Comparison of ENCODE assay signal across 27 mouse cellular contexts in the genomic region with DNA sequence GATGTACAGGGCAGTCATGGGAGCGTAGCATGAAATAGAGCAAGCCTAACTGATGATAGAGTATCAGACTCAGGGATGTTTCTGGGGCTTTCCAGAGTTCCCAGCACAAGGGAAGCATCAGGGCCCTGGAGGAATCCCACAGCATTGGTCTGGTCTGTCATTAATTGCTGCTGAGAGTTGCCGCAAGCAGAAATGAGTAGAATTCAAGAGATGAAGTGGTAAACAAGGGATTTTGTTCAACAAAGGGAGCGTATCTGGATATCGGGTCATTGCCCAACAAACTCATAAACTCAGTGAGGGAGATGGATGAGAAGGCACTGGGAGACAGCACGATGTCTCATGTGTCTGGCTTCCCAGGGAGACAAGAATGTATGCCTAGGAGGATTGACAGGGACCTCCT.
"Had no signal": no experiment of that assay in that cellular context is flagged by ENCODE, and none has a peak within 500 bp of the region (broad histone marks: within the 10 kb centered on the region; RNA-seq: fewer than 3 reads in every experiment).

No protein-coding gene starts in this region.

- H3K36me3 ChIP-seq: embryonic facial prominence, embryonic 10.5 days; embryonic facial prominence, embryonic 12.5 days; embryonic facial prominence, embryonic 13.5 days; embryonic facial prominence, embryonic 15.5 days; forebrain, embryonic 12.5 days; forebrain, embryonic 15.5 days had no signal

- H3K4me3 ChIP-seq: embryonic facial prominence, embryonic 10.5 days; embryonic facial prominence, embryonic 12.5 days; embryonic facial prominence, embryonic 13.5 days; embryonic facial prominence, embryonic 15.5 days; erythroblast, embryonic 14.5 days; forebrain, embryonic 12.5 days; forebrain, embryonic 13.5 days; forebrain, embryonic 15.5 days; gastrocnemius, adult 2 months; heart, adult 2 months had no signal

- H3K4me1 ChIP-seq: embryonic facial prominence, embryonic 12.5 days; forebrain, embryonic 12.5 days; forebrain, embryonic 13.5 days; forebrain, embryonic 15.5 days had no signal

- DNase-seq: cerebellum, adult 2 months; cerebellum, adult 8-10 months; cerebellum, adult 9-10 months; cerebellum, adult 9-11 months; cerebellum, postnatal 10 days; cerebellum, postnatal 14 days; cerebellum, postnatal 25 days; cerebellum, postnatal 36 days; embryo, embryonic 11 days; forebrain, postnatal 0 days; gastrocnemius, adult 2 months; gastrocnemius, postnatal 10 days; gastrocnemius, postnatal 14 days; gastrocnemius, postnatal 25 days; gastrocnemius, postnatal 36 days; heart, adult 11 months; heart, adult 2 months had no signal

- H3K27ac ChIP-seq: embryonic facial prominence, embryonic 10.5 days; embryonic facial prominence, embryonic 12.5 days; embryonic facial prominence, embryonic 13.5 days; embryonic facial prominence, embryonic 15.5 days; forebrain, embryonic 12.5 days; forebrain, embryonic 13.5 days; forebrain, embryonic 15.5 days; gastrocnemius, adult 2 months; heart, adult 2 months had no signal

- ATAC-seq: forebrain, embryonic 13.5 days; forebrain, embryonic 14.5 days; forebrain, embryonic 15.5 days; forebrain, embryonic 16.5 days; forebrain, postnatal 0 days had no signal

- H3K9me3 ChIP-seq: embryonic facial prominence, embryonic 10.5 days; embryonic facial prominence, embryonic 12.5 days; embryonic facial prominence, embryonic 13.5 days; embryonic facial prominence, embryonic 15.5 days; forebrain, embryonic 12.5 days; forebrain, embryonic 13.5 days; forebrain, embryonic 15.5 days had no signal

- H3K27me3 ChIP-seq: embryonic facial prominence, embryonic 12.5 days; embryonic facial prominence, embryonic 13.5 days; embryonic facial prominence, embryonic 15.5 days; forebrain, embryonic 12.5 days; forebrain, embryonic 13.5 days; forebrain, embryonic 15.5 days had no signal

- H3K9ac ChIP-seq: embryonic facial prominence, embryonic 12.5 days; embryonic facial prominence, embryonic 13.5 days; embryonic facial prominence, embryonic 15.5 days; forebrain, embryonic 12.5 days; forebrain, embryonic 13.5 days; forebrain, embryonic 15.5 days; forebrain, postnatal 0 days had no signal

- H3K4me2 ChIP-seq: embryonic facial prominence, embryonic 12.5 days; embryonic facial prominence, embryonic 13.5 days; embryonic facial prominence, embryonic 15.5 days; forebrain, embryonic 12.5 days; forebrain, embryonic 13.5 days; forebrain, embryonic 15.5 days had no signal
